13 mouse cellular contexts compared by ENCODE assay signal in the genomic region with DNA sequence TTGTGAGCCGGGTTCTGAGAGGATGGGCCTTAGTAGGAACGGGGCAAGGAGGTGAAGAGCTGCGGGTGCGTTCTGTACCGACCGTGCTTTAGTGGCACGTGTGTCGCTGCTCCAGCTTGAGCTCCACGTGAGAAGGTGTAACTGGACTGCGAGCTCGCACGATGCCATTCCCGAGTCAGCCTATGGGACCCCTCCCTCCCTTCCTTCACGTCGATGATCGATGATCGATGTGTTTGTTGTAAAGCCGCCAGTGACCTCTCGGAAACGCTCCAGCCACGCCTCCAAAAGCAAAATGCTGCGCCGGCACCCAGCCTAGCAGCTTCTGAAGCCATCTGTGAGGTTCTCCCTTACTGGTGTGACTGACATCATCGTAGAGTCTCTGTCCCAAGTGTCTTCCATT.
DNase-seq lines count a peak whose midpoint lies in the region; ATAC-seq and TF ChIP-seq lines count a peak whose summit lies in the region.
"Had no signal": no experiment of that assay in that cellular context is flagged by ENCODE, and none has a peak within 500 bp of the region (broad histone marks: within the 10 kb centered on the region; RNA-seq: fewer than 3 reads in every experiment).

No protein-coding gene starts in this region.

- H3K36me3 ChIP-seq in heart, embryonic 16.5 days (ENCODE audit: control insufficient read depth, insufficient read depth) = peaks cover 3% of the 10 kb centered on the region; the same call in 1 of the 2 replicates
- no peaks in the 10 kb centered on the region for H3K36me3 ChIP-seq in lung, embryonic 14.5 days (ENCODE audit: insufficient read depth)
- H3K36me3 ChIP-seq in lung, postnatal 0 days (ENCODE audit: insufficient read depth, low read length) = no peaks in the 10 kb centered on the region
- H3K36me3 ChIP-seq in E14TG2a.4 (ENCODE audit: insufficient read depth, low read length) = no peaks in the 10 kb centered on the region
- H3K36me3 ChIP-seq: forebrain, embryonic 15.5 days had no signal

- H3K9ac ChIP-seq in heart, embryonic 16.5 days (ENCODE audit: low read length) = no peak overlapping the region
- H3K9ac ChIP-seq in lung, embryonic 14.5 days = no peak overlapping the region
- no peak overlapping the region for H3K9ac ChIP-seq in lung, postnatal 0 days (replicated peaks; ENCODE audit: low read depth)
- H3K9ac ChIP-seq: forebrain, embryonic 15.5 days had no signal

- H3K27ac ChIP-seq in heart, embryonic 16.5 days (ENCODE audit: low read length) = no peak overlapping the region
- no peak overlapping the region for H3K27ac ChIP-seq in lung, embryonic 14.5 days (ENCODE audit: low read depth)
- H3K27ac ChIP-seq in lung, postnatal 0 days (ENCODE audit: low read length) = no peak overlapping the region
- H3K27ac ChIP-seq: forebrain, embryonic 15.5 days; hindbrain, postnatal 0 days had no signal

- 62% methylated on average over 24 of the region's 24 CpGs for WGBS in heart, embryonic 16.5 days
- WGBS in lung, embryonic 14.5 days = 50% methylated on average over 24 of the region's 24 CpGs
- WGBS in lung, postnatal 0 days = 71% methylated on average over 24 of the region's 24 CpGs

- no peaks in the 10 kb centered on the region for H3K27me3 ChIP-seq in heart, embryonic 16.5 days (ENCODE audit: control insufficient read depth, insufficient read depth, low read length)
- H3K27me3 ChIP-seq in lung, embryonic 14.5 days (ENCODE audit: insufficient read depth, low read length) = no peaks in the 10 kb centered on the region
- H3K27me3 ChIP-seq in lung, postnatal 0 days (replicated peaks; ENCODE audit: insufficient read depth, low read length) = no peaks in the 10 kb centered on the region
- H3K27me3 ChIP-seq in E14TG2a.4 (ENCODE audit: insufficient read depth, low read length) = peaks cover 27% of the 10 kb centered on the region
- H3K27me3 ChIP-seq: forebrain, embryonic 15.5 days had no signal

- intact Hi-C loops in heart, postnatal 14 days (cut with DNase I) = no loop called here

- no peak for ATAC-seq in heart, embryonic 16.5 days (replicated peaks; ENCODE audit: extremely low read depth, insufficient read depth, low FRiP score)
- ATAC-seq in lung, embryonic 14.5 days (ENCODE audit: insufficient read depth) = peak; percentile 11; the same call in 1 of the 2 replicates
- ATAC-seq in lung, postnatal 0 days = no peak; the same call in 1 of the 2 replicates
- ATAC-seq: forebrain, embryonic 15.5 days; hindbrain, postnatal 0 days had no signal

- H3K4me1 ChIP-seq in heart, embryonic 16.5 days (ENCODE audit: control insufficient read depth, insufficient read depth, low read length) = no peaks in the 10 kb centered on the region
- H3K4me1 ChIP-seq in lung, embryonic 14.5 days (ENCODE audit: insufficient read depth) = no peaks in the 10 kb centered on the region
- no peaks in the 10 kb centered on the region for H3K4me1 ChIP-seq in lung, postnatal 0 days (ENCODE audit: insufficient read depth, low read depth, low read length)
- peaks cover 17% of the 10 kb centered on the region for H3K4me1 ChIP-seq in E14TG2a.4 (replicated peaks; ENCODE audit: low read depth, low read length)
- H3K4me1 ChIP-seq: forebrain, embryonic 15.5 days had no signal

- no peak for DNase-seq in heart, postnatal 14 days
- DNase-seq in lung, embryonic 14.5 days = no peak
- no peak for DNase-seq in lung, postnatal 0 days (ENCODE audit: low spot score)
- peak; percentile 48 for DNase-seq in ES-CJ7 (ENCODE audit: low read depth, low spot score)
- DNase-seq in layer of hippocampus, postnatal 10 days (ENCODE audit: low spot score in 2 of 2) = no peak
- DNase-seq: cerebellum, adult 9-10 months; embryo, embryonic 11 days; right cerebral cortex, postnatal 25 days; thymus, postnatal 36 days had no signal

- peak overlapping the region; percentile 12; the same call in 1 of the 2 replicates for H3K4me3 ChIP-seq in heart, embryonic 16.5 days (ENCODE audit: low read length)
- no peak overlapping the region for H3K4me3 ChIP-seq in lung, embryonic 14.5 days (ENCODE audit: low read depth, low read length)
- no peak overlapping the region for H3K4me3 ChIP-seq in lung, postnatal 0 days (ENCODE audit: low read depth, low read length)
- peak overlapping the region; percentile 2; the same call in 1 of the 2 replicates for H3K4me3 ChIP-seq in E14TG2a.4 (replicated peaks; ENCODE audit: low read length)
- H3K4me3 ChIP-seq: forebrain, embryonic 15.5 days had no signal

- TF ChIP-seq EP300 in lung, postnatal 0 days (IDR thresholded peaks at IDR 0.05) = no peak

- peaks cover 4% of the 10 kb centered on the region for H3K9me3 ChIP-seq in heart, embryonic 16.5 days (replicated peaks; ENCODE audit: control insufficient read depth, low read length)
- H3K9me3 ChIP-seq in lung, embryonic 14.5 days (ENCODE audit: low read depth, low read length) = no peaks in the 10 kb centered on the region; the same call in 1 of the 2 replicates
- H3K9me3 ChIP-seq in lung, postnatal 0 days (ENCODE audit: low read length) = no peaks in the 10 kb centered on the region
- H3K9me3 ChIP-seq in E14TG2a.4 (ENCODE audit: low read length) = peaks cover 15% of the 10 kb centered on the region
- H3K9me3 ChIP-seq: forebrain, embryonic 15.5 days had no signal

- H3K4me2 ChIP-seq in heart, embryonic 16.5 days (ENCODE audit: low read depth, low read length) = peak overlapping the region; percentile 41
- H3K4me2 ChIP-seq in lung, embryonic 14.5 days = peak overlapping the region; percentile 37
- H3K4me2 ChIP-seq in lung, postnatal 0 days (replicated peaks; ENCODE audit: low read depth, low read length) = no peak overlapping the region
- H3K4me2 ChIP-seq: forebrain, embryonic 15.5 days had no signal

- no peak for TF ChIP-seq CTCF in lung, embryonic 14.5 days (IDR thresholded peaks at IDR 0.05; ENCODE audit: low read depth)
- no peak for TF ChIP-seq CTCF in lung, postnatal 0 days (IDR thresholded peaks at IDR 0.05)
- no peak for TF ChIP-seq CTCF in E14TG2a.4 (conservative IDR thresholded peaks at IDR 0.05; ENCODE audit: low read length)

Comparison
In these comparisons a context has a peak if more than half of its experiments do, and no peak if none do; other contexts are left out.
1. H3K4me3 ChIP-seq: peak in heart, embryonic 16.5 days (single experiment) and E14TG2a.4 (single experiment); none in lung, embryonic 14.5 days (single experiment) and lung, postnatal 0 days (single experiment).